Mouse (Mus musculus) layer of hippocampus, adult 9-10 months (tissue): ENCODE measurements around the gene Pspn.

ENCODE experiments used
- DNase-seq: peaks from one replicate; pipeline ENCODE4 v3.0.0; 2022; ENCODE audit warnings: low spot score

Pspn gene

GRCm38 (mm10) chr17:56999968-57000609 is at the start of gene Pspn:
Gene Pspn (minus strand): TSS chr17:57000018.
- no peak for DNase-seq

- no peak for DNase-seq
Observed at GRCm38 (mm10) chr17:57048816-57049215, 49.0 kb upstream of the Pspn start.

- no peak for DNase-seq
Observed at GRCm38 (mm10) chr17:57047406-57047805, 47.6 kb upstream of the Pspn start.

- no peak for DNase-seq
Observed at GRCm38 (mm10) chr17:57041554-57041953, 41.7 kb upstream of the Pspn start, which contains the start of gene Slc25a41. Gene Slc25a41 (minus strand): TSS chr17:57041654.

GRCm38 (mm10) chr17:57038978-57039377 is 39.2 kb upstream of the Pspn start:
- DNase-seq: no peak

GRCm38 (mm10) chr17:57032854-57033253 is 33.0 kb upstream of the Pspn start:
- DNase-seq: no peak

GRCm38 (mm10) chr17:57031661-57032420 is 32.0 kb upstream of the Pspn start:
- DNase-seq: peak; percentile 100

GRCm38 (mm10) chr17:57030931-57031660 is 31.3 kb upstream of the Pspn start, which contains the start of gene Khsrp:
Gene Khsrp (minus strand): TSS chr17:57031522.
- DNase-seq: no peak

GRCm38 (mm10) chr17:57029691-57030090 is 29.9 kb upstream of the Pspn start:
- DNase-seq: no peak

GRCm38 (mm10) chr17:57027471-57027870 is 27.7 kb upstream of the Pspn start:
- DNase-seq: no peak

GRCm38 (mm10) chr17:57020960-57021359 is 21.1 kb upstream of the Pspn start:
- no peak for DNase-seq

- DNase-seq: no peak
Observed at GRCm38 (mm10) chr17:57019693-57020092, 19.9 kb upstream of the Pspn start.

- no peak for DNase-seq
Observed at GRCm38 (mm10) chr17:57012245-57012795, 12.5 kb upstream of the Pspn start.

GRCm38 (mm10) chr17:57011236-57012141 is 11.7 kb upstream of the Pspn start, which contains the start of the genes Gtf2f1 and Gm17949:
Gene Gtf2f1 (minus strand): TSS chr17:57011288.
Gene Gm17949 (plus strand): TSS chr17:57011469.
- DNase-seq: peak; percentile 93

- no peak for DNase-seq
Observed at GRCm38 (mm10) chr17:57010911-57011235, 11.1 kb upstream of the Pspn start.

GRCm38 (mm10) chr17:57007137-57007905 is 7.5 kb upstream of the Pspn start:
- no peak for DNase-seq

GRCm38 (mm10) chr17:57003994-57004393 is 4.2 kb upstream of the Pspn start:
- DNase-seq: no peak

GRCm38 (mm10) chr17:57001228-57001627 is 1.4 kb upstream of the Pspn start:
- no peak for DNase-seq

GRCm38 (mm10) chr17:56999414-56999813 is 404 bp downstream of the Pspn start:
- no peak for DNase-seq

- DNase-seq: peak; percentile 95
Observed at GRCm38 (mm10) chr17:56997029-56997667, 2.7 kb downstream of the Pspn start, which contains the start of gene Alkbh7. Gene Alkbh7 (plus strand): TSS chr17:56997339.
